Mouse (Mus musculus) urinary bladder, postnatal 36 days (tissue): ENCODE measurements around the gene Olfr186.
"Not testable (repeated sequence)": the region's sequence is repeated elsewhere in the genome, so short reads cannot be mapped to it uniquely, and the experiment has no call there.

ENCODE experiments used
- DNase-seq, 2 experiments: peaks; one replicate each; pipeline ENCODE4 v3.0.0; 2022; ENCODE audit warnings: low spot score in 2 of 2, mixed read lengths in 1 of 2

Gene Olfr186

GRCm38 (mm10) chr16:59030191-59030590, at the start of gene Olfr186:
TSS of gene Olfr186 (minus strand) at chr16:59030291.
- no peak for DNase-seq

GRCm38 (mm10) chr16:59077905-59078304, 47.8 kb upstream of the Olfr186 start, which contains the start of gene Olfr190:
TSS of gene Olfr190 (minus strand) at chr16:59078005.
- no peak for DNase-seq

- no peak for DNase-seq
Measured at GRCm38 (mm10) chr16:59073520-59073919, 43.4 kb upstream of the Olfr186 start.

GRCm38 (mm10) chr16:59071755-59072154, 41.7 kb upstream of the Olfr186 start:
- no peak for DNase-seq

GRCm38 (mm10) chr16:59062411-59062810, 32.3 kb upstream of the Olfr186 start:
- not testable (repeated sequence) for DNase-seq

GRCm38 (mm10) chr16:59049286-59049685, 19.2 kb upstream of the Olfr186 start:
- not testable (repeated sequence) for DNase-seq

- DNase-seq: no peak
Measured at GRCm38 (mm10) chr16:59048860-59049259, 18.8 kb upstream of the Olfr186 start.

GRCm38 (mm10) chr16:59047579-59047978, 17.5 kb upstream of the Olfr186 start:
- no peak for DNase-seq

GRCm38 (mm10) chr16:59045835-59046234, 15.7 kb upstream of the Olfr186 start:
- no peak for DNase-seq

- no peak for DNase-seq
Measured at GRCm38 (mm10) chr16:59039710-59040109, 9.6 kb upstream of the Olfr186 start, which contains the start of gene Olfr187. TSS of gene Olfr187 (minus strand) at chr16:59039767.

GRCm38 (mm10) chr16:59013357-59014018, 16.6 kb downstream of the Olfr186 start:
- no peak for DNase-seq

- DNase-seq: no peak
Measured at GRCm38 (mm10) chr16:59007146-59007545, 22.9 kb downstream of the Olfr186 start.

GRCm38 (mm10) chr16:58995057-58995456, 35.0 kb downstream of the Olfr186 start, which contains the start of gene Olfr183:
TSS of gene Olfr183 (plus strand) at chr16:58995357.
- no peak for DNase-seq
